Mouse (Mus musculus): ENCODE measurements at regions not wholly inside any gene's neighbourhood (a gene's known extent, or its start where the extent isn't known, plus 50 kb on each side); places are given as distances from the start of the nearest gene placed in this dataset.

DNA sequence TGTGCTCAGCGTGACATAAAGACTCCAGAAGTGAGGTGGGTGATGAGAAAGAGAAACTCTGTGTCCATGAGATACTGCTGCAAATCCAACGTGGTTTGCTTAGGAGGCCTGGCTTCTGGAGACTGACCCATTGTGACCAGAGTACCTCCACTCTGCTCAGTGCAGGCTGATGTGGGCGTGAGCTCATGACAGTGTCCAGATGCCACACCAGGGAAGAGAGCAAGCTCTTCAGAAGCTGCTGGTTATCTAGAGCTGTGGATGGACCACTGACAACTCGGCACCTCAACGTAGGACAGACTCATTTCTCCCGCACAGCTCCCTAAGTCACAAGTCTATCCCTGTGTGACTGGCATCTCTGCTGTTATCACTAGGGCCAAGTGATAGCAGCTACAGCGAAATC, 114.9 kb upstream of the N6amt1 start:
- no peak for TF ChIP-seq USF1 (IDR thresholded peaks at IDR 0.05; ENCODE audit: low read depth)
- TF ChIP-seq POLR2A (IDR thresholded peaks at IDR 0.05; ENCODE audit: insufficient read length, low read depth), result no peak
- no peak for TF ChIP-seq MAX (IDR thresholded peaks at IDR 0.05; ENCODE audit: low read depth)
- TF ChIP-seq E2F4 (IDR thresholded peaks at IDR 0.05; ENCODE audit: insufficient read depth), result no peak

All from myocyte (in vitro differentiated cells).